Mouse (Mus musculus): ENCODE measurements around the gene Gpr171.

DNA sequence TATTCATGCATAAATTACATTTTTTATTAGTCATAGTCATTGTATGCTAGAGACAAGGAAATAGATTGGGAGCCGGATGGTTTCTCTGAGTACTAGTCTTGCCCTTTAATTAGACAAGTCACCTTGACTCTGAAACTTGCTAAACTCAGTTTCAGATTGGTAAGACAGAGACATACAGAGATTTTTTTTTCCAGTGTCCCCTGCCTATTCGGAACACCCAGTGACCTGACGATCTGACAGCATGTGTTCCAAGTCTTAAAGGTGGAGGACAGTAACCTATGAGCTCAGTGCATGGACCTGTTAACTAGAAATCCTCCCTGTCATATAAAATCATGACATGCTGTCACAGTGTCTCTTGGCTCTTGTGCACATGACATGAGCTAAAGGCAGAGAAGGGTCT is 27.9 kb upstream of the Gpr171 start:
- no peak for TF ChIP-seq MEF2A (IDR thresholded peaks at IDR 0.05; ENCODE audit: borderline replicate concordance, low read depth, low read length)
- TF ChIP-seq CTCF (conservative IDR thresholded peaks at IDR 0.05 in 1 of 2, IDR thresholded peaks at IDR 0.05 in 1 of 2; ENCODE audit: low read depth in 2 of 2, low read length in 2 of 2), result no peak
- TF ChIP-seq JUN (IDR thresholded peaks at IDR 0.05; ENCODE audit: insufficient read depth, low read depth, low read length), result no peak
- TF ChIP-seq POLR2A (IDR thresholded peaks at IDR 0.05; ENCODE audit: low read depth, low read length), result no peak
- no peak; the same call in 1 of the 2 replicates for TF ChIP-seq MYC (IDR thresholded peaks at IDR 0.05; ENCODE audit: low read depth, low read length)
- peak; percentile 17; the same call in 1 of the 2 replicates for TF ChIP-seq EP300 (IDR thresholded peaks at IDR 0.05; ENCODE audit: low read length)
- no peak for TF ChIP-seq E2F4 (IDR thresholded peaks at IDR 0.05; ENCODE audit: insufficient replicate concordance, low read depth, low read length)
- TF ChIP-seq HCFC1 (IDR thresholded peaks at IDR 0.05; ENCODE audit: low read depth, low read length), result no peak
- TF ChIP-seq TCF12 (IDR thresholded peaks at IDR 0.05; ENCODE audit: low read depth, low read length), result no peak
